Mouse (Mus musculus) ES-E14 (cell line): ENCODE measurements around the gene Rpl11.

ENCODE experiments used
- CHD2 ChIP-seq: IDR thresholded peaks from 2 replicates; pipeline ENCODE4 v1.6.1; 2014; ENCODE audit warnings: mild to moderate bottlenecking, low read depth, low read length, inconsistent platforms
- HCFC1 ChIP-seq: IDR thresholded peaks from 2 replicates; pipeline ENCODE4 v1.6.1; 2012; ENCODE audit warnings: low read length, inconsistent platforms, borderline replicate concordance; ENCODE audit not compliant: insufficient read depth
- ZNF384 ChIP-seq: IDR thresholded peaks from 2 replicates; pipeline ENCODE4 v1.6.1; 2012; ENCODE audit warnings: low read depth, low read length, inconsistent platforms

GRCm38 (mm10) chr4:135993941-135994340, 59.3 kb downstream of the Rpl11 start:
- no peak for TF ChIP-seq HCFC1
- TF ChIP-seq CHD2 = no peak
- TF ChIP-seq ZNF384 = no peak
